Mouse (Mus musculus) CD8-positive naive resting alpha-beta T cell, adult 2 months (primary cell): ENCODE data around the gene Cct3.
"Not testable (repeated sequence)": the region's sequence is repeated elsewhere in the genome, so short reads cannot be mapped to it uniquely, and the experiment has no call there.

Experiments
- DNase-seq, 2 experiments: peaks; one replicate each; pipeline ENCODE4 v3.0.0; 2022; ENCODE audit warnings: low read depth in 2 of 2, low spot score in 2 of 2

Cct3 gene

GRCm38 (mm10) chr3:88296561-88297318, at the start of gene Cct3, which contains the start of gene Tsacc:
Cct3 (plus strand) TSS chr3:88297116.
Tsacc (minus strand) TSS chr3:88296999.
- DNase-seq = peak; percentile 92 to 93

GRCm38 (mm10) chr3:88247666-88248065, 49.2 kb upstream of the Cct3 start:
- no peak for DNase-seq

- no peak for DNase-seq
These were observed 48.5 kb upstream of the Cct3 start for GRCm38 (mm10) chr3:88248406-88248805.

GRCm38 (mm10) chr3:88252739-88253138, 44.2 kb upstream of the Cct3 start:
- no peak for DNase-seq

- no peak for DNase-seq
These were observed 42.5 kb upstream of the Cct3 start, which contains the start of gene Rhbg for GRCm38 (mm10) chr3:88254268-88254926. Rhbg (minus strand) TSS chr3:88254709.

GRCm38 (mm10) chr3:88255950-88256349, 41.0 kb upstream of the Cct3 start:
- no peak for DNase-seq

GRCm38 (mm10) chr3:88256382-88256781, 40.5 kb upstream of the Cct3 start:
- DNase-seq = no peak

- DNase-seq = no peak
These were observed 34.6 kb upstream of the Cct3 start for GRCm38 (mm10) chr3:88262346-88262745.

GRCm38 (mm10) chr3:88268014-88268413, 28.9 kb upstream of the Cct3 start:
- not testable (repeated sequence) for DNase-seq

- no peak for DNase-seq
These were observed 27.9 kb upstream of the Cct3 start for GRCm38 (mm10) chr3:88268991-88269390.

GRCm38 (mm10) chr3:88271298-88271697, 25.6 kb upstream of the Cct3 start:
- not testable (repeated sequence) for DNase-seq

- DNase-seq = no peak
These were observed 25.1 kb upstream of the Cct3 start for GRCm38 (mm10) chr3:88271859-88272258.

GRCm38 (mm10) chr3:88274002-88274401, 22.9 kb upstream of the Cct3 start:
- no peak for DNase-seq

- DNase-seq = no peak
These were observed 20.8 kb upstream of the Cct3 start for GRCm38 (mm10) chr3:88276121-88276520.

GRCm38 (mm10) chr3:88276529-88277143, 20.3 kb upstream of the Cct3 start:
- DNase-seq = no peak

GRCm38 (mm10) chr3:88280035-88280434, 16.9 kb upstream of the Cct3 start:
- no peak for DNase-seq

- DNase-seq = not testable (repeated sequence)
These were observed 15.6 kb upstream of the Cct3 start for GRCm38 (mm10) chr3:88281141-88281916.

- not testable (repeated sequence) for DNase-seq
These were observed 11.9 kb upstream of the Cct3 start for GRCm38 (mm10) chr3:88284815-88285564.

- not testable (repeated sequence) for DNase-seq
These were observed 11.4 kb upstream of the Cct3 start for GRCm38 (mm10) chr3:88285565-88285895.

GRCm38 (mm10) chr3:88287110-88287509, 9.8 kb upstream of the Cct3 start, which contains the start of gene Gm38392:
Gm38392 (minus strand) TSS chr3:88287210.
- no peak for DNase-seq
